Mouse (Mus musculus): ENCODE data around the gene Cdk14.

Gene Cdk14

GRCm38 (mm10) chr5:4853503-4853902 lies 566.6 kb downstream of the Cdk14 start:
- DNase-seq (ENCODE audit: low spot score in 2 of 2), result no peak

GRCm38 (mm10) chr5:4852711-4853320 lies 567.3 kb downstream of the Cdk14 start:
- peak in 1 of 2 experiments; percentile 7 for DNase-seq (ENCODE audit: low spot score in 2 of 2)

GRCm38 (mm10) chr5:4851934-4852710 lies 568.0 kb downstream of the Cdk14 start:
- peak; percentile 10 to 14 for DNase-seq (ENCODE audit: low spot score in 2 of 2)

- DNase-seq (ENCODE audit: low spot score in 2 of 2), result no peak
Measured at GRCm38 (mm10) chr5:4851245-4851933, 568.7 kb downstream of the Cdk14 start.

GRCm38 (mm10) chr5:4834819-4835480 lies 585.2 kb downstream of the Cdk14 start:
- DNase-seq (ENCODE audit: low spot score in 2 of 2), result peak in 1 of 2 experiments; percentile 6

- DNase-seq (ENCODE audit: low spot score in 2 of 2), result no peak
Measured at GRCm38 (mm10) chr5:4833940-4834339, 586.2 kb downstream of the Cdk14 start.

GRCm38 (mm10) chr5:4826886-4827285 lies 593.2 kb downstream of the Cdk14 start:
- no peak for DNase-seq (ENCODE audit: low spot score in 2 of 2)

GRCm38 (mm10) chr5:4825951-4826350 lies 594.2 kb downstream of the Cdk14 start:
- DNase-seq (ENCODE audit: low spot score in 2 of 2), result peak; percentile 33 to 60

GRCm38 (mm10) chr5:4825076-4825475 lies 595.0 kb downstream of the Cdk14 start:
- DNase-seq (ENCODE audit: low spot score in 2 of 2), result no peak

- no peak for DNase-seq (ENCODE audit: low spot score in 2 of 2)
Measured at GRCm38 (mm10) chr5:4824171-4824570, 595.9 kb downstream of the Cdk14 start.

- DNase-seq (ENCODE audit: low spot score in 2 of 2), result no peak
Measured at GRCm38 (mm10) chr5:4822041-4822440, 598.1 kb downstream of the Cdk14 start.

- no peak for DNase-seq (ENCODE audit: low spot score in 2 of 2)
Measured at GRCm38 (mm10) chr5:4821368-4821771, 598.7 kb downstream of the Cdk14 start.

- DNase-seq (ENCODE audit: low spot score in 2 of 2), result no peak
Measured at GRCm38 (mm10) chr5:4816981-4817380, 603.1 kb downstream of the Cdk14 start.

GRCm38 (mm10) chr5:4814465-4815204 lies 605.5 kb downstream of the Cdk14 start:
- no peak for DNase-seq (ENCODE audit: low spot score in 2 of 2)

GRCm38 (mm10) chr5:4813357-4813756 lies 606.8 kb downstream of the Cdk14 start:
- no peak for DNase-seq (ENCODE audit: low spot score in 2 of 2)

- no peak for DNase-seq (ENCODE audit: low spot score in 2 of 2)
Measured at GRCm38 (mm10) chr5:4812036-4812729, 607.9 kb downstream of the Cdk14 start.

GRCm38 (mm10) chr5:4805228-4805627 lies 614.9 kb downstream of the Cdk14 start:
- no peak for DNase-seq (ENCODE audit: low spot score in 2 of 2)

- no peak for DNase-seq (ENCODE audit: low spot score in 2 of 2)
Measured at GRCm38 (mm10) chr5:4803708-4804107, 616.4 kb downstream of the Cdk14 start.

- DNase-seq (ENCODE audit: low spot score in 2 of 2), result no peak
Measured at GRCm38 (mm10) chr5:4801971-4802370, 618.1 kb downstream of the Cdk14 start.

GRCm38 (mm10) chr5:4801096-4801850 lies 618.8 kb downstream of the Cdk14 start:
- no peak for DNase-seq (ENCODE audit: low spot score in 2 of 2)

Data from urinary bladder, postnatal 36 days (tissue).